Mouse (Mus musculus): ENCODE results near the gene Nr2c2. TPM values are rescaled to one million over a fixed set of nuclear protein-coding genes. Genes with fewer than 3 reads are reported as not detected.

Gene Nr2c2
- polyA plus RNA-seq, 1 experiment from 2014 or later, result 25.8 TPM

GRCm38 (mm10) chr6:92133617-92134016 lies 42.4 kb downstream of the Nr2c2 start:
- Histone ChIP-seq H3K4me1 (replicated peaks; ENCODE audit: control insufficient read depth, insufficient read depth, low read length) (no peaks in the 10 kb centered on the region), H3K36me3 (ENCODE audit: control insufficient read depth, insufficient read depth, low read length) (no peaks in the 10 kb centered on the region), H3K9me3 (ENCODE audit: control insufficient read depth, low read length) (no peaks in the 10 kb centered on the region), H3K4me3 (ENCODE audit: low read depth, low read length) (no peak overlapping the region), H3K27ac (ENCODE audit: low read depth, low read length) (no peak overlapping the region), H3K4me2 (replicated peaks; ENCODE audit: low read depth, low read length) (no peak overlapping the region), H3K27me3 (ENCODE audit: control insufficient read depth, insufficient read depth, low read length) (no peaks in the 10 kb centered on the region), H3K9ac (ENCODE audit: low read depth, low read length) (no peak overlapping the region)
- 91% methylated on average over 2 of the region's 2 CpGs for WGBS
- ATAC-seq (ENCODE audit: low FRiP score) (no peak), DNase-seq (ENCODE audit: low spot score) (no peak)

DNA sequence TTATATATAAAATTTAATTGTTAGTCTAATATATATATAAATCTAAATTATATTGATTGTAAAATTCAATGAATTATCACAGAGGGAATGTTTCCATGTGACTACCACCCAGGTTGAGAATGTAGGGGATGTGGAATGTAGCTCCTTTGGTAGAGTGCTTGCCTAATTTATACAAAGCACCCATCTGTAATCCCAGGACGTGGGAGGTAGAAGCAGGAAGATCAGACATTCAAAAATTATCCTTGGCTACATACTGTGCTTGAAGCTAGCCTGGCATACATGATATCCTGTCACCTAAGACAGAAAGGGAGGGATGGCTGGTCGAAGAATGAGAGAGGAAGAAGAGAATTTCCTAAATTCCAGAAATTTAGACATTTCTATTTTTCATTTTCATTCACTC lies 45.2 kb downstream of the Nr2c2 start:
- Histone ChIP-seq H3K4me2 (replicated peaks; ENCODE audit: low read depth, low read length) (no peak overlapping the region), H3K27ac (ENCODE audit: low read depth, low read length) (no peak overlapping the region), H3K9ac (ENCODE audit: low read depth, low read length) (no peak overlapping the region), H3K9me3 (ENCODE audit: control insufficient read depth, low read length) (no peaks in the 10 kb centered on the region), H3K4me1 (replicated peaks; ENCODE audit: control insufficient read depth, insufficient read depth, low read length) (no peaks in the 10 kb centered on the region), H3K36me3 (ENCODE audit: control insufficient read depth, insufficient read depth, low read length) (no peaks in the 10 kb centered on the region), H3K27me3 (ENCODE audit: control insufficient read depth, insufficient read depth, low read length) (no peaks in the 10 kb centered on the region), H3K4me3 (ENCODE audit: low read depth, low read length) (no peak overlapping the region)
- 75% methylated on average over 2 of the region's 2 CpGs for WGBS
- ATAC-seq (ENCODE audit: low FRiP score), result no peak
- DNase-seq (ENCODE audit: low spot score), result no peak

DNA sequence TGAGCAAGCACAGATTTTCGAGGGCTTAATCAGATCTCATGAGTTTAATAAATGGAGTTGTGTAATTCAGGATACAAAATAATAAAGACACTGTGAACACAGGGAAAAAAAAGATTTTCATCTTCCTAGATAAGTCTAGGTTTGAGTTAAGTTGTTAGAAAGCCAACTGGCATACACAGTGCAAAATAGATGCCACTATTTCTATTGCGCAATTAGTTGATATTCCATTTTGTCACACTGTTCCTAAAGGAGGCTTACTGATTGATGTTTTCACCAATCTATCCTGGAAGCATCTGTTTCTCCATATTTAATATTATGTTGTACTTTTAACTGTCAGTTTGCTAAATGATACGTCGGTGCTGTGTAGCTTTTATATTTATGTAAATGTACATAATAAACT lies 54.7 kb downstream of the Nr2c2 start:
- Histone ChIP-seq H3K4me3 (ENCODE audit: low read depth, low read length) (no peak overlapping the region), H3K9ac (ENCODE audit: low read depth, low read length) (no peak overlapping the region), H3K9me3 (ENCODE audit: control insufficient read depth, low read length) (no peaks in the 10 kb centered on the region), H3K4me2 (replicated peaks; ENCODE audit: low read depth, low read length) (no peak overlapping the region), H3K27ac (ENCODE audit: low read depth, low read length) (no peak overlapping the region), H3K27me3 (ENCODE audit: control insufficient read depth, insufficient read depth, low read length) (no peaks in the 10 kb centered on the region), H3K36me3 (ENCODE audit: control insufficient read depth, insufficient read depth, low read length) (no peaks in the 10 kb centered on the region), H3K4me1 (replicated peaks; ENCODE audit: control insufficient read depth, insufficient read depth, low read length) (no peaks in the 10 kb centered on the region)
- DNase-seq (ENCODE audit: low spot score) (no peak), ATAC-seq (ENCODE audit: low FRiP score) (no peak)
- 98% methylated on average over 4 of the region's 4 CpGs for WGBS

- 89% methylated on average over 1 of the region's 1 CpGs for WGBS
- no peak for ATAC-seq (ENCODE audit: low FRiP score)
- H3K36me3 ChIP-seq (ENCODE audit: control insufficient read depth, insufficient read depth, low read length), result peaks cover 15% of the 10 kb centered on the region
Observed at GRCm38 (mm10) chr6:92153774-92154173, 62.6 kb downstream of the Nr2c2 start.

DNA sequence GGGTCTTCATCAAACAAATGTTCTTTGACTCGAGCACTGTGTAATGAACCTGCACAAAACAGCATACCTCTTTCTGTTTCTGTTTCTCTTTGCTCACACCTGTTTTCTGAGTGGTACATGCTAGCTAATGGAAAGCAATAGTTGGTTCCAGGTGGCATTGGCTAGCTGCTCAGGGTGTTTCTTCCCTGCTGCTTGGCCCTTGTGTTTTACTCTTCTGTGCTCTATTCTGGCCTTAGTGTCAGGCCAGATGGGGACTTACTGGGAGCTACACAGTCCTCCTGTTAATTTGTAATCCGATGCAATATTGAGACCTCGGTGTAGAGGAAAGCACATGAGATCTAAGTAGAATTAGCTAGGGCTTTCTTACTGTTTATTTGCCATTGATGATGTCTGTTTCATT lies 67.6 kb downstream of the Nr2c2 start:
- 90% methylated on average over 3 of the region's 3 CpGs for WGBS
- DNase-seq (ENCODE audit: low spot score) (no peak), ATAC-seq (ENCODE audit: low FRiP score) (no peak)
- Histone ChIP-seq H3K36me3 (ENCODE audit: control insufficient read depth, insufficient read depth, low read length) (peaks cover 29% of the 10 kb centered on the region), H3K9me3 (ENCODE audit: control insufficient read depth, low read length) (no peaks in the 10 kb centered on the region), H3K4me2 (replicated peaks; ENCODE audit: low read depth, low read length) (no peak overlapping the region), H3K4me1 (replicated peaks; ENCODE audit: control insufficient read depth, insufficient read depth, low read length) (no peaks in the 10 kb centered on the region), H3K27me3 (ENCODE audit: control insufficient read depth, insufficient read depth, low read length) (no peaks in the 10 kb centered on the region), H3K9ac (ENCODE audit: low read depth, low read length) (no peak overlapping the region), H3K27ac (ENCODE audit: low read depth, low read length) (no peak overlapping the region), H3K4me3 (ENCODE audit: low read depth, low read length) (no peak overlapping the region)

More at GRCm38 (mm10) chr6:92153774-92154173, 62.6 kb downstream of the Nr2c2 start:
- Histone ChIP-seq H3K4me3 (ENCODE audit: low read depth, low read length) (no peak overlapping the region), H3K4me1 (replicated peaks; ENCODE audit: control insufficient read depth, insufficient read depth, low read length) (no peaks in the 10 kb centered on the region), H3K4me2 (replicated peaks; ENCODE audit: low read depth, low read length) (no peak overlapping the region), H3K9ac (ENCODE audit: low read depth, low read length) (no peak overlapping the region), H3K27me3 (ENCODE audit: control insufficient read depth, insufficient read depth, low read length) (no peaks in the 10 kb centered on the region), H3K9me3 (ENCODE audit: control insufficient read depth, low read length) (no peaks in the 10 kb centered on the region), H3K27ac (ENCODE audit: low read depth, low read length) (no peak overlapping the region)
- DNase-seq (ENCODE audit: low spot score), result no peak

GRCm38 (mm10) chr6:92162724-92163123 lies 71.5 kb downstream of the Nr2c2 start:
- Histone ChIP-seq H3K4me2 (replicated peaks; ENCODE audit: low read depth, low read length) (no peak overlapping the region), H3K4me1 (replicated peaks; ENCODE audit: control insufficient read depth, insufficient read depth, low read length) (no peaks in the 10 kb centered on the region), H3K9ac (ENCODE audit: low read depth, low read length) (no peak overlapping the region), H3K9me3 (ENCODE audit: control insufficient read depth, low read length) (no peaks in the 10 kb centered on the region), H3K36me3 (ENCODE audit: control insufficient read depth, insufficient read depth, low read length) (peaks cover 22% of the 10 kb centered on the region), H3K4me3 (ENCODE audit: low read depth, low read length) (no peak overlapping the region), H3K27ac (ENCODE audit: low read depth, low read length) (no peak overlapping the region), H3K27me3 (ENCODE audit: control insufficient read depth, insufficient read depth, low read length) (no peaks in the 10 kb centered on the region)
- no peak for DNase-seq (ENCODE audit: low spot score)
- no peak for ATAC-seq (ENCODE audit: low FRiP score)
- WGBS, result 88% methylated on average over 1 of the region's 1 CpGs

DNA sequence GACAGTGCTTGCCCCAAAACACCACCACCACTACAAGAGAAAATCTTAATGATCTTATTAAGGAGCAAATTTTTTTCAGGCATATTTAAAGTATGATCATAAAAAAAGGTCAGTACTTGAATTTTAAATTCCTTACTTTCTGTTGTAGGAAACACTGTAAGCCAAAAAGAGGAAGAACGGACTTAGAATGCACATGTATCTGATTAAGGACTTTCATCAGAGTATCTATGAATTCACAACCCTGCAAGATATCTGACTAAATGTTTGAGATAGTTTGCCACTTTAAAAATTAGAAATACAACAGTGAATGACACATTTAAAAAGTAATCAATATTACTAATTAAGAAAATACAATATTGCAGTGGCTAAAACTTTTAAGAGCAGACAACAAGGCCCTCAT lies 85.3 kb downstream of the Nr2c2 start:
- no peak overlapping the region for H3K9ac ChIP-seq (ENCODE audit: low read depth, low read length)
- H3K4me3 ChIP-seq (ENCODE audit: low read depth, low read length), result no peak overlapping the region
- DNase-seq (ENCODE audit: low spot score) (no peak), ATAC-seq (ENCODE audit: low FRiP score) (no peak)
- no peak overlapping the region for H3K27ac ChIP-seq (ENCODE audit: low read depth, low read length)
- no peaks in the 10 kb centered on the region for H3K9me3 ChIP-seq (ENCODE audit: control insufficient read depth, low read length)
- no peaks in the 10 kb centered on the region for H3K27me3 ChIP-seq (ENCODE audit: control insufficient read depth, insufficient read depth, low read length)
- peaks cover 2% of the 10 kb centered on the region; the same call in 1 of the 2 replicates for H3K36me3 ChIP-seq (ENCODE audit: control insufficient read depth, insufficient read depth, low read length)
- 95% methylated on average over 1 of the region's 1 CpGs for WGBS
- no peaks in the 10 kb centered on the region for H3K4me1 ChIP-seq (replicated peaks; ENCODE audit: control insufficient read depth, insufficient read depth, low read length)
- H3K4me2 ChIP-seq (replicated peaks; ENCODE audit: low read depth, low read length), result no peak overlapping the region

DNA sequence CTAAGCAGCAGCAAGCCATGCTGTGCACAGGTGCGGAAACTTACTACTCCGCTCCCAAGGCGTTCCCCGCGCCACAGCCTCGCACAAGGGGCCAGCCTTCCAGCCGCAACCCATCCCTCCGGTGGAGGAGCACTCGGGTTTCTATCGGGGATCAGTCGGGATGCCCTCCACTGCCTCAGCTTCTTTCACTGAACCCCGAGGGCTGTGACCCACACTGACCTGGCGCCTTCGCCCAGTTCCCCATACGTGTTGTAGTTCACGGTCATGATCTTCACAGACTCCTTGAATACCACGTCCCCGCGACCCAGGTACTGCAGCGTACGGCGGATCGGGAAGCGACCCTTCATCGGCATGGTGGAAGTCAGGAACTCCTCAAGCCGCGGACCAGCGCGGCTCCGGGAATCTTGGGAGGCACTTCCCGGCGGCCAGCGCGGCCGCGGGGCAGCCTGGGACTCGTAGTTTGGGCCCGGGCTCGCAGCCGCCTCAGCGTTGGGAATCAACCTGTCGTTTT lies 92.5 kb downstream of the Nr2c2 start, which contains the start of gene Mrps25:
TSS of gene Mrps25 (minus strand) at position 413 of the 511 bp plus-strand sequence.
- ATAC-seq (ENCODE audit: low FRiP score) (peak; percentile 93), DNase-seq (ENCODE audit: low spot score) (peak; percentile 88)
- Histone ChIP-seq H3K9me3 (ENCODE audit: control insufficient read depth, low read length) (no peaks in the 10 kb centered on the region), H3K36me3 (ENCODE audit: control insufficient read depth, insufficient read depth, low read length) (no peaks in the 10 kb centered on the region), H3K27me3 (ENCODE audit: control insufficient read depth, insufficient read depth, low read length) (no peaks in the 10 kb centered on the region), H3K4me2 (replicated peaks; ENCODE audit: low read depth, low read length) (peak within 1 kb of the TSS; percentile 72), H3K27ac (ENCODE audit: low read depth, low read length) (no peak within 1 kb of the TSS), H3K4me3 (ENCODE audit: low read depth, low read length) (peak within 1 kb of the TSS; percentile 70), H3K9ac (ENCODE audit: low read depth, low read length) (peak within 1 kb of the TSS; percentile 77), H3K4me1 (replicated peaks; ENCODE audit: control insufficient read depth, insufficient read depth, low read length) (peaks cover 2% of the 10 kb centered on the region; the same call in 1 of the 2 replicates)
- WGBS, result under 1% methylated on average over 42 of the region's 42 CpGs

GRCm38 (mm10) chr6:92184178-92184577 lies 93.0 kb downstream of the Nr2c2 start:
- Histone ChIP-seq H3K9ac (ENCODE audit: low read depth, low read length) (0 out of 2 replicates have a peak overlapping the region, but pooled peaks have one; percentile 32), H3K4me1 (replicated peaks; ENCODE audit: control insufficient read depth, insufficient read depth, low read length) (peaks cover 2% of the 10 kb centered on the region; the same call in 1 of the 2 replicates), H3K4me3 (ENCODE audit: low read depth, low read length) (peak overlapping the region; percentile 70), H3K27me3 (ENCODE audit: control insufficient read depth, insufficient read depth, low read length) (no peaks in the 10 kb centered on the region), H3K9me3 (ENCODE audit: control insufficient read depth, low read length) (no peaks in the 10 kb centered on the region), H3K27ac (ENCODE audit: low read depth, low read length) (no peak overlapping the region), H3K4me2 (replicated peaks; ENCODE audit: low read depth, low read length) (peak overlapping the region; percentile 65), H3K36me3 (ENCODE audit: control insufficient read depth, insufficient read depth, low read length) (no peaks in the 10 kb centered on the region)
- ATAC-seq (ENCODE audit: low FRiP score) (peak; percentile 73), DNase-seq (ENCODE audit: low spot score) (no peak)
- WGBS, result 8% methylated on average over 10 of the region's 10 CpGs

Data from hindbrain, embryonic 11.5 days (tissue).